Mouse (Mus musculus) lung, postnatal 0 days (tissue): ENCODE results near the gene Afap1.

Source experiments
- CTCF ChIP-seq: IDR thresholded peaks from 2 replicates; pipeline ENCODE4 v1.5.1; 2016; ENCODE audit warnings: antibody characterized with exemption, mild to moderate bottlenecking
- EP300 ChIP-seq: IDR thresholded peaks from 2 replicates; pipeline ENCODE4 v1.6.1; 2016; ENCODE audit warnings: antibody characterized with exemption, mild to moderate bottlenecking, control low read depth

DNA sequence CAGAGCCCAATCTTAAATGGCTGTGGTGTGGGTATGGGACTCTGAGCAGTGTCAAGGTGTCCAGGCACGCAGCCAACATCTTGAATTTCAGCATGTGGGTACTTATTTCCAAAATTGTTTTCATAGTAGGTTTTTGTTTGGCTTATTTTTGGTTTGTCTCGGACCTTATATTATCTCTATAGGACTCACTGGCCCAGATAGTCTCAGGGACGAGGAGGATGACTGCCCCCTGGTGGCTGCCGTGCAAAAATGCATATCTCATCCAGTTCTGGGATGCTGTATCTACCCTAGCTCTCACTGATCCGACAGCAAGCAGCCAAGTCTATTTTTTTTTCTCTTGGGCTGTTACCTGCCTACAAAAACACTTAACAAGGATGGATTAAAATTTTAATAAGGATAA lies 82.6 kb downstream of the Afap1 start:
- peak; percentile 86 for TF ChIP-seq CTCF
- TF ChIP-seq EP300, result no peak
